Mouse (Mus musculus) hematopoietic stem cell, adult 5-6 weeks (primary cell): ENCODE measurements around the gene Hmcn1. TPM values are rescaled to one million over a fixed set of nuclear protein-coding genes. Genes with fewer than 3 reads are reported as not detected.

Source experiments
- ATAC-seq, 2 experiments: fragments of 125-278 bp in 1 of 2; replicated peaks in 1 of 2; 2 replicates each; pipeline ENCODE4 v1.8.0; 2016 to 2017; ENCODE audit warnings: inconsistent platforms in 2 of 2, mild to moderate bottlenecking in 2 of 2, moderate number of reproducible peaks in 2 of 2, low read depth in 1 of 2, moderate TSS enrichment in 1 of 2; ENCODE audit not compliant: low FRiP score in 2 of 2, poor library complexity in 2 of 2, severe bottlenecking in 2 of 2, insufficient read depth in 1 of 2, low TSS enrichment in 1 of 2
- total RNA-seq: library from RNA; stranded (forward); fragments of 172-1452, 232-1000 nt; gene quantifications from 2 replicates; pipeline ENCODE4 v1.2.3, GENCODE M21; 2017

Hmcn1 gene
- total RNA-seq, 1 experiment from 2014 or later = 0.05 TPM

DNA sequence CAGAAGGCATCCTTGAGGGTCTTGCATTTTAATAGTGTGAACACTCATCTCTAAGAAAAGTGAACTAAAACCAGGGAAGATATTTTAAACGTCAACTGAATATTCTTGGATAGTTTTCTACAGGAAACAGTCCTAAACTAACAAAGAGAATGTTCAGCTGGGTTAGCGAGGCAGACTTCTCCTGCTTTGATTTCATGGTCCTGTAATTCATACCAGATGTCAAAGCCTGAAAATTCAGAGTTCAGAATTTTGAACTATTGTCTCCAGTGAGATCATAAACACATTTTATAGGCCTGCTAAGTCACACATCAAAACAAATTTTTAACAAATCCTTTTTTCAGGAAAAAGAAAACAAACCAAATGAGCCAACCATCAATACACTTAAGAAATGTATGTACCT lies 223.4 kb downstream of the Hmcn1 start:
- no peak for ATAC-seq

GRCm38 (mm10) chr1:150761678-150762077 lies 231.6 kb downstream of the Hmcn1 start:
- ATAC-seq = 0 out of 4 replicates have a peak, but pooled peaks of 1 of the 2 experiments have one; percentile 12

GRCm38 (mm10) chr1:150760801-150761331 lies 232.4 kb downstream of the Hmcn1 start:
- 0 out of 4 replicates have a peak, but pooled peaks of 1 of the 2 experiments have one; percentile 26 for ATAC-seq

GRCm38 (mm10) chr1:150759476-150760079 lies 233.7 kb downstream of the Hmcn1 start:
- peak; percentile 85 to 92 for ATAC-seq

- ATAC-seq = no peak
Measured at GRCm38 (mm10) chr1:150753920-150754319, 239.3 kb downstream of the Hmcn1 start.

DNA sequence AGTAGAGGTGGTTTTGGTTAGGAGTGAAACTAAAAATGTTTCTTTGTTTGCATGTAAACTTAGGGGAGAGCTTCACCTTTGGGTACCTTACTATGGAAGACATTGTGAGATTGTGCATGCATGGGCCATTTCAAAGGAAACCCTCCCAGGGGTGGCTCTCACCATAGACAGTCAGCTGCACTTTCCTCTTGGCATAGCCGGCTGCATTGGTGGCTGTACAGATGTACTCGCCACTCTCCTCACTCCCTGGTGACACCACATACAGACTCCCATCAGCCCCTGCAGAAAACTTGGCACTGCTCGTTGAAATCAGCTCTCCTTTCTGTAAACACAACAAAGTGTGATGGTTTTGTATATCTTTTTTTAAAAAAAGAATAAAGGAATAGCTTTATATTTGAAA lies 244.5 kb downstream of the Hmcn1 start:
- no peak for ATAC-seq

GRCm38 (mm10) chr1:150747771-150748170 lies 245.5 kb downstream of the Hmcn1 start:
- no peak for ATAC-seq

GRCm38 (mm10) chr1:150743097-150743843 lies 250.0 kb downstream of the Hmcn1 start:
- no peak for ATAC-seq

DNA sequence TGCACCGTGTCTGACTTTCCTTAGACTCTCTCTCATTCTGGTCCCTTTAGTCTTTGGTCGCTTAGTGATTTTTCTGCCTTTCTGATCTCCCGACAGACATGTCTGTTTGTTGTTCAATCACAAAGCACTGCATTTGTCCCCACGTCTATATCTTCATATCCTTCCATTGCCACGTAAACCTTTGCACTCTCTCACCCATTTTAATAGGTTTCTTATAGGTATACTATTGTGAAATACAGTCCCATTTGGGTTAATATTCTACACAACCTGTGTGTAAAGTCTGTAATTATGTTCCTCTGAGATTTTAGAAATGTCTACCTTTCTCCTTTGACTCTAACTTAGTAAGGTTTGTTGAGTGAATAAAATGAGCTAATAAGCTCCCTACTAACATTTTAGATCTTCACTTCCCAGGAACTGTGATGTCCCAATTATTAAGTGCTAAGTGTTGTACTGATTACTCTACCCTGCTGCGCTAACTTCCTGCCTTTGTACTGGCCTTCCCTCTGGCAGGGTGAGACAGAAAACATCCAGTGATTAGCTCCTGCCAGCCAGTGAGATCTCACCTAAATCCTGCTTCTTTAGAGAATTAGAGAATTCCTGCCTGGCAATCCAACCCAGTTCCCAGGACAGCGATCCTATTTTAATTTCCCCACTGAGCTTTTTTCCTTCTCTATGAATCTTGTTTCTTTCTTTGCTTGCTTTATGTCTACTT lies 250.7 kb downstream of the Hmcn1 start:
- ATAC-seq = no peak

DNA sequence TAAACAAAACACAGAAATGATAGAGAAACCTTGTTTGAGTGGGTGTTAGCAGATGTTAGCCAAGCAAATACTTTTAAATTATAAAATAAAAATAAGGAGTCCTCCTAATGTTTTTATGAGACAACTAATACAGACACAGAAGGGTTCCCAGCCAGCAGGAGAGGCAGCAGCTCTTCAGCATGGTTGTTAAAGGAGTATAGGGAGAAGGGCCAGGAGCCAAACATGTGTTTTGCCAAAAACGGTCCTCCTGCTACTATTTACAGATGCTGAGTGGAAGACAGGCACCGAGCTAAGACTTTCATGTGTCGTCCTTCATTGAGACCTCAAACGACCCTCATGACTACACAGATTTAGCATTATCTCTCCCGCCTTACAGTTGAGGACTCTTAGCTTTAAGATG lies 281.8 kb downstream of the Hmcn1 start:
- ATAC-seq = no peak

DNA sequence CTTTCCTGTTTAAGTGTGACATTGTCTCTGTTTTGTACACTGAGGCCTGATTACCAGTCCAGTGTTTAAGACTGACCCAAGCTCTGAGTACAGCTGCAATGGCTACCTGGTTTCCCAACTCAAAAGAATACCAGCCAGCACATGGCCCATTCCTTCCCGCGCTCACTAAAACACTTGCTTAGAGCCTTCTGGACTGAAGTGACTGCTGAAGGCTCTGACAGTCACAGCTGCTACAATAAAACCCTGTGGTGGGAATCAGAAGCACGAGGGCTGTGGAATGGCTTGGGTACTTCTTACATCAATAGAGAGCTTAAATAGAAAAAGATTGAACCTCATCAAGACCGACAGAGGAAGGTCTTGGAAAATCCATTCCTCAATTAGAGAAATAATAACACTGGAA lies 286.7 kb downstream of the Hmcn1 start:
- no peak for ATAC-seq

- ATAC-seq = no peak
Measured at GRCm38 (mm10) chr1:150697749-150698148, 295.5 kb downstream of the Hmcn1 start.

DNA sequence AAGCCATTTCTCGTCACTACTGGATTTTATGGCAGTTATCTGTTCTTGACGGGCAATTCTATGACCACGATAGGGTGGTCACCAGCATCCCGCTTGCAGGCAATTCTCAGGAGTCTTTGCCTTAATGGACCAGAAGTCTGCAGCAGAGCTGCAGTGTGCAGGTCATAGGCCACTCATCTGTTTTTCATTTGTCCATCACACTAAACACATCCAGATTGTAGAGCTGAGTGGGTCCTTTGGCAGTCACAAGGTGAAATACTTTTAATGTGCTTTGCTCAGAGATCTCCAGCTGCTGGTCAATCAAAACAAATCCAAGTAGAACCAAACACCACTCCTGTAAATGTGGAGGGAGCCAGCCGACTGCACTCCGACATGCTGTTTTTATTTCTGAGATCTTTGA lies 311.2 kb downstream of the Hmcn1 start:
- ATAC-seq = no peak

- ATAC-seq = no peak
Measured at GRCm38 (mm10) chr1:150681433-150681832, 311.8 kb downstream of the Hmcn1 start.

GRCm38 (mm10) chr1:150681006-150681405 lies 312.2 kb downstream of the Hmcn1 start:
- no peak for ATAC-seq

- no peak for ATAC-seq
Measured at GRCm38 (mm10) chr1:150680345-150680744, 312.9 kb downstream of the Hmcn1 start.

- no peak for ATAC-seq
Measured at GRCm38 (mm10) chr1:150645314-150645713, 347.9 kb downstream of the Hmcn1 start.

- ATAC-seq = no peak
Measured at GRCm38 (mm10) chr1:150639522-150639921, 353.7 kb downstream of the Hmcn1 start.
